ENCODE assay signal across 27 mouse cellular contexts in the genomic region with DNA sequence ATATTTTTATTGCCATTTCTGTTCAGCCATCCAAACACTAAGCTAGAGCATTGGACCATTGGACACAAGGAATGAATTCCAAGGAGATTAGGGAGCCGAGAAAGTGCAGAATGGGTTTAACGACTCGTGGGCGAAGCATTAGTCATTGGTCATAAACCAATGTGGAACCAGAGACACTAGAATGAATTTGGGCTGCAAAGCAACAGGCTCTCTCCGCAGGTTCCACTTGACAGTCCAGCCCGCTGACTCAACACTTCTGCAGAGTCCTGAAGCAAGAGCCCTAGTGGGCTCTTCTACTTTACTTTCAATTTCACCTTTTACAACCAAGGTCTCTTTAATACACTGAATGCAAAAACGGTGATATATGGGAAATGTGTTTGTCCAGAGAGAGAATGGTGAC.
DNase-seq lines count a peak whose midpoint lies in the region; ATAC-seq lines count a peak whose summit lies in the region.
"Had no signal": no experiment of that assay in that cellular context is flagged by ENCODE, and none has a peak within 500 bp of the region (broad histone marks: within the 10 kb centered on the region; RNA-seq: fewer than 3 reads in every experiment).

No protein-coding gene starts in this region.

- WGBS in kidney, embryonic 16.5 days: 43% methylated on average over 7 of the region's 7 CpGs

- H3K9me3 ChIP-seq in kidney, embryonic 16.5 days (ENCODE audit: low read length): peaks cover 5% of the 10 kb centered on the region; the same call in 1 of the 2 replicates
- H3K9me3 ChIP-seq: embryonic facial prominence, embryonic 10.5 days; embryonic facial prominence, embryonic 15.5 days; lung, embryonic 15.5 days; stomach, embryonic 15.5 days had no signal

- H3K4me3 ChIP-seq in kidney, embryonic 16.5 days (ENCODE audit: low read length): no peak overlapping the region
- H3K4me3 ChIP-seq: embryonic facial prominence, embryonic 10.5 days; embryonic facial prominence, embryonic 15.5 days; heart, adult 2 months; lung, embryonic 15.5 days; midbrain, embryonic 13.5 days; stomach, embryonic 15.5 days had no signal

- DNase-seq in heart, adult 11 months: peak; percentile 68
- no peak for DNase-seq in heart, adult 9 months (ENCODE audit: low spot score in 2 of 2)
- DNase-seq in Muller cell, postnatal 12 days (ENCODE audit: inconsistent ontology term): peak; percentile 59
- DNase-seq in kidney, postnatal 4 days: peak; percentile 17 to 44
- no peak for DNase-seq in cerebellum, adult 9-10 months
- no peak for DNase-seq in cerebellum, postnatal 10 days
- DNase-seq in embryo, embryonic 9.5 days (ENCODE audit: extremely low spot score): no peak
- DNase-seq: adrenal gland, postnatal 14 days; cerebellum, adult 11 months; cerebellum, adult 9-11 months; gastrocnemius, postnatal 36 days; heart, adult 2 months; heart, postnatal 14 days; lung, postnatal 36 days; retina, postnatal 1 day; right cerebral cortex, postnatal 14 days; thymus, postnatal 14 days had no signal

- H3K27ac ChIP-seq in kidney, embryonic 16.5 days (ENCODE audit: low read length): no peak overlapping the region
- H3K27ac ChIP-seq: embryonic facial prominence, embryonic 10.5 days; embryonic facial prominence, embryonic 15.5 days; heart, adult 2 months; lung, embryonic 15.5 days; midbrain, embryonic 13.5 days; stomach, embryonic 15.5 days had no signal

- H3K36me3 ChIP-seq in kidney, embryonic 16.5 days (ENCODE audit: insufficient read depth, low read length): no peaks in the 10 kb centered on the region
- H3K36me3 ChIP-seq: embryonic facial prominence, embryonic 10.5 days; embryonic facial prominence, embryonic 15.5 days; G1E; lung, embryonic 15.5 days; midbrain, embryonic 13.5 days; stomach, embryonic 15.5 days had no signal

- no peak overlapping the region for H3K4me2 ChIP-seq in kidney, embryonic 16.5 days (replicated peaks; ENCODE audit: low read depth, low read length)
- H3K4me2 ChIP-seq: embryonic facial prominence, embryonic 15.5 days; liver, embryonic 11.5 days; lung, embryonic 15.5 days; midbrain, embryonic 13.5 days; stomach, embryonic 15.5 days had no signal

- peak; percentile 70; the same call in 1 of the 2 replicates for ATAC-seq in kidney, embryonic 16.5 days (ENCODE audit: low FRiP score, low TSS enrichment)
- ATAC-seq: forebrain, embryonic 14.5 days; hindbrain, embryonic 16.5 days; midbrain, embryonic 13.5 days had no signal

- no peak overlapping the region for H3K9ac ChIP-seq in kidney, embryonic 16.5 days (replicated peaks; ENCODE audit: low read length)
- H3K9ac ChIP-seq: embryonic facial prominence, embryonic 15.5 days; lung, embryonic 15.5 days; midbrain, embryonic 13.5 days; stomach, embryonic 15.5 days had no signal

- H3K4me1 ChIP-seq in kidney, embryonic 16.5 days (ENCODE audit: insufficient read depth, low read length): 0 out of 2 replicates have a peak, but pooled peaks cover 4% of the 10 kb centered on the region
- H3K4me1 ChIP-seq: embryonic facial prominence, embryonic 10.5 days; embryonic facial prominence, embryonic 15.5 days; lung, embryonic 15.5 days; midbrain, embryonic 13.5 days; stomach, embryonic 15.5 days had no signal

- no peaks in the 10 kb centered on the region for H3K27me3 ChIP-seq in kidney, embryonic 16.5 days (ENCODE audit: insufficient read depth, low read length)
- H3K27me3 ChIP-seq: embryonic facial prominence, embryonic 15.5 days; lung, embryonic 15.5 days; midbrain, embryonic 13.5 days; stomach, embryonic 15.5 days had no signal

Comparison
In these comparisons a context has a peak if more than half of its experiments do, and no peak if none do; other contexts are left out.
1. DNase-seq: peak in heart, adult 11 months (single experiment), Muller cell, postnatal 12 days (single experiment) and kidney, postnatal 4 days (2 of 2); none in heart, adult 9 months (0 of 2), cerebellum, adult 9-10 months (single experiment), cerebellum, postnatal 10 days (0 of 2) and embryo, embryonic 9.5 days (single experiment).